Mouse (Mus musculus): Measurements from ENCODE around the gene Slc6a6.
A peak's percentile ranks its signal among the peaks of the same experiment; 100 is the strongest.

The Slc6a6 gene

DNA sequence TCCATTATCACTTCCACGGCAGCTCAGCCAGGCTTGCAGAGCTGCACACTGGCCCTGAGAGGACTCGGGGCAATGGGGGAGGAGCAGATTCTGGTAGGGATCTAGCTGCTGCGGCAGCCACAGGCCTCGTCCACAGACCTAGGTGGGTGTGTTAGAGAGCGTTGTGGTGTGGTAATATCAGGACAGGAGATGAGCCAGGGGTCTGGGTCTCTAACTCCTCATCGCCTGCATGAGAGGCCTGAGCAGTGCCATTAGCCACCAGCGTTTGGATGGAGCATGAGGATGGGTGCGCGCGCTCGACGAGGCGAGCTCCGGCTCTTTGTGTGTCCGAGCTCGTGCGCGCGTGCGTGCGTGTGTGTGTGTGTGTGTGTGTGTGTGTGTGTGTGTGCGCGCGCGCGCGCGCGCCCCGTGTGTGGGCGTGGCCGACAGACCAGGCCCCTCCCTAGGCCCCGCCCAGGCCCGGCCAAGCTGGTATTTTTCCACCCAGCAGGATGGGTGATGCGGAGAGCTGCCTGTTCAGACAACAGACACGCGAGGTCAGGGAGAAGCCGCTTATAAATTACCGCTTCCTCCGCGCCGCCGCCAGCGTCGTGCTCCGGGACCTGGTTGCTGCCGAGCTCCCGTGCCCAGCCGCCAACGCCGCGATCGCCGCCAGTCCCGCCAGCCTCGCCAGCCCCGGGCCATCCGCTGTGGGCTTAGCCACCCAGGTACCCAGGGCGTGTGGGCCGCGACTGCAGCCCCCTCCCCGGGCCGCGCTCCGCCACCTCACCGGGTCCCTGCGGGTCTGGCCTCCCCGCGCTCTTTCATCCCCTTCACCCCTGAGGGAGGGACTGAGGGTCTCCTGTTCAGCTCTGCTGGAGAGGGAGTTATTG is at the start of gene Slc6a6:
Gene Slc6a6, plus strand, starts transcription at position 452 of the 872 bp plus-strand sequence.
- peak; percentile 92 for DNase-seq (ENCODE audit: low spot score)

- no peak for DNase-seq (ENCODE audit: low spot score)
Observed at GRCm38 (mm10) chr6:91634417-91634816, 49.4 kb upstream of the Slc6a6 start.

DNA sequence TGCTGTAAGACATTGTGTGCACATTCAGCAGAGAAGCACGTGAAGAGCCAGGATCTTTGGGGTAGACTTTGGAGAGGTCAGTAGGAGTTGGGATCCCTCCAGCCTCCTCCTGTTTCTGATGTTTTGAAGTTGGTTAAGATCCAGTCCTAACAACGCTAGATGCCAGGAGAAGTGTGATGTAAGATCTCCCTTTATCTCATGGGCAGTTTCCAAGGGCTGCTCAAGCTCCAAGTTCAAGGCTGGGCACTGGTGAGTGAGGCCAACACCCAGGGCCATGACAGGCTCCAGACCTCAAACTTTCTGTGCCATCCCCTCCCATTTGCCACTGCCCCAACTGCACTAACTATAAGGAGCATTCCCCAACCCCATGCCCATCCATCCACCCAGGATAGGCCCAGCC is 49.0 kb upstream of the Slc6a6 start:
- no peak for DNase-seq (ENCODE audit: low spot score)

DNA sequence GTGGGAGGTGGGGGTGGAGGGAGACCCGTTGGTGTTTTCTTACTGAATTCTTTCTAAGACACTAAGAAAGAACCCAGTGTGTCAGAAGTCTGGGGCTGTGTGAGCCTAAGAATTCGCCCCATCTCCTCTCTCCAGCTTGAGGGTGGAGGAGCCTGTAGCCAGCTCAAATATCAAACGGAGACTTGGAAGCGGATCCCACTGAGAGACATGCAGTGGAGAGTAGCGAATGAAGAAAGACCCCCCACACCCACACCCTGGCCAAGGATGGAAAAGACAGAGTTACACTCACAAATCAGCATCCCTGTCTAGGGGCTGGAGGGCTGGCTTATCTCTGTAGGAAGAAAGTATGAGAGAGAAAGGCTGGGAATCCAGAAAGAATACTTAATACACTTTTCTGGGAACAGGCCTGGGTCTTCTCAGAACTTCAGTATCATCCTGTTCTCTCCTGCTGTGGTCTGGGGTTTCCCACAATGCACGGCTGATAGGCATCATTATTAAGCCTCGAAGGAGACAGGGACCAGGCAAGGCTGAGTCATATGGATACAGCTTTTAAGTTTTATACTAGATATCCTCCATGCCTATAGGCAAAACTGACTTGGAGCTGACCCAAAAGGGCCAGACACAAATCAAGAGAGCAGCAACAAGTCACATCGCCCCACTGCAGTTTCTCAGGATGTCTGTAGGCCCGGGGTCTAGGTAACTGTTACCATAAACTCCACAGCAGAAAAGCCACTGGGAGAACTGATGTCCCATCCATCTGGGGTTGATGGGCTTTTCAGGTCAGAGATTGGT is 45.5 kb upstream of the Slc6a6 start:
- no peak for DNase-seq (ENCODE audit: low spot score)

DNA sequence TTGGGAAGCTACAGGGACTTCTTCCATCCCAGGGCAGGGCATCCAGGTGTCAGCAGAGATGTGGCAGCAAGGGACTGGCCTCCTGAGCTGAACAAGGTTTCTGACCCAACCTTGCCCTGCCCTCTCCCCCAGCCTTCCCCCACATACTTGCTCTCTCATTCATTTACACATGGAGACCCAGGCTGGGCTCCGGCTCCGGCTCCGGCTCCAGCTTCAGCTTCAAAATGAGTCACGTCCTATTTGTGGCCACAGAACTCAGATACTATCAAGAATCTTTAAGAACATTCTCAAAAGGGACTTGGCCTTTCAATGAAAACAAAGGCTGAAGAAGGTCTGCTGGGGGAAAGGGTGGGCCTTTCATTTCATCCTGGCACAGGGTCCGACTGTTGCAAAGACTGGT is 40.8 kb upstream of the Slc6a6 start:
- peak; percentile 54 for DNase-seq (ENCODE audit: low spot score)

DNA sequence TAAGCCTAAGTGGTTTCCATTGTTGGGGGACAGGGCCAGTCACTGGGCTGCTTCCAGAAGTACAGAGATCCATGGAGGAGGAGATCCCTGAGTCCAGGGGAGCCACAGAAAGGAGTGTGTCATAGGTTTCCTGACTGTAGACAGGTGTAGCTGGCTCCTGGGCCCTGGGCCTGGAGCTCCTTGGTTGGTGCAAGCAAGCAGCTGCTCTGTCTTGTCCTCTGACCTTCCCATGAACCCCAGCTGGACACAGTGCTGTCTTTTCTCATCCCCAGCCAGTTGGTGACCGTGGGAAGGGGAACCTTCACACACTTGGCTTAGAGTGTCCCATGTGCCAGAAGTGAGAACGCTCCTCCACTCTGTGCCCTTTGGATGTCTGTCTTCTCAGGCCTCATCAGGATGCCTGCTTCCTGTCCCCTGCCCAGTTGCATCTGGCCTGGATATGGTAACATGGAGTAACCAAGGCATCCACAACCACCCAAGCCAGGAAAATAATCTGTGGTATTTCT is 40.4 kb upstream of the Slc6a6 start:
- DNase-seq (ENCODE audit: low spot score), result peak; percentile 17

GRCm38 (mm10) chr6:91646019-91646418 is 37.8 kb upstream of the Slc6a6 start:
- DNase-seq (ENCODE audit: low spot score), result no peak

GRCm38 (mm10) chr6:91646822-91647221 is 37.0 kb upstream of the Slc6a6 start:
- DNase-seq (ENCODE audit: low spot score), result no peak

DNA sequence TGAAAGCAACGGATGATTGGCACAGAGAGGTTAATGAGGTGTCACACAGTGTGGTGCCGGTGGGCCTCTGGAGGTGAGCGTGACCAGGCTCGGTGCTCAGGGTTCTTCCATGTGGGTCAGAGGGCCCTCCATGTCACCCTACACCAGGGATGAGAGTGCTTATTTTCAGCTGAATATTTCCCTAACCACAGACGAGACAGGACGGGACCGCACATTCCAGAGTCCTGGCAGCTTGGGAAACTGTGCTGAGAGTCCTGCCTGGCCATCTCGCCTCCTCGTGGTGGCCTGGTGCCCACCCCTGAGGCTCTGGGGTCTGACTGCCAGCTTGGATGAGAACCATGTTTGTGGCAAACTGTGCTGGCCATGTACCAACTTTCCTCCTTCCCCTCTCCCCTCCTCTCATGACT is 36.5 kb upstream of the Slc6a6 start:
- no peak for DNase-seq (ENCODE audit: low spot score)

DNA sequence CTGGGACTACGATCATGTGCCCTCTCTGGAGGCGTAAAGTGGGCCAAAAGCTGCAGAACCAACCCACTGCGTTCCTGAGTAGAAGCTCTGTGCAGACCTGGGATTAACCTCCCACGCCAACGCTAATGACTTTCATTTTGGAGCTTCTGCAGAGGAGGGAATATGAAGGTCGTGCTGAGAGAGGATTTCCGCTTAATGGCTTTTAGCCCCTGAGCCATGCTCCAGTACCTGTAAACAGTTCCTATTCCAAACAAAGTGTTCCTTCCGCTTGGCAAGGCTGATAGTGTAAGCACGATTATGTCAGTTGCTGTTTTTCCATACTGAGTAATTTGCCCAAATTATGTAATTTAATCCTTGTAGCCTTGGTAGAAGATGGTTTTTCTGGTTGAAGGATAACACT is 33.6 kb upstream of the Slc6a6 start:
- DNase-seq (ENCODE audit: low spot score), result no peak

GRCm38 (mm10) chr6:91652296-91652695 is 31.6 kb upstream of the Slc6a6 start:
- DNase-seq (ENCODE audit: low spot score), result peak; percentile 59

DNA sequence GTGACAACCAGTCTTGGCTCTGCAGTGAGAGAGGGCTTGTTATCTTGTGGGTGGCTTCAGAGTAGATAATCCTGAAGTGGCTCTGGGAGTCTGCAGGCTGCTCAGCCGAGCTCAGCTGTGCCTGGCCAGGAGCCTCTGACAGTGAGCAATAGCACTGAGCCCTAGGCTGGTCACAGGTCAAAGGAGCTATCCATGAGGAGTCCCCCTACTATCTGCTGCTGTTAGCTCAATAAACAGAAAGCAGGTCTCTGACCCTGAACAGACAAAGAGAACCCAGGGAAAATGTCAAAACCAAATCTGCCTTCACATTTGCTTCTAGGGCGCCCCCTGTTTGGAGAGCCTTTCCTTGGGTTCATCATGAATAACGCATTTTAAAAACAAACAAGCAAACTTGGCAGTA is 28.6 kb upstream of the Slc6a6 start:
- no peak for DNase-seq (ENCODE audit: low spot score)

DNA sequence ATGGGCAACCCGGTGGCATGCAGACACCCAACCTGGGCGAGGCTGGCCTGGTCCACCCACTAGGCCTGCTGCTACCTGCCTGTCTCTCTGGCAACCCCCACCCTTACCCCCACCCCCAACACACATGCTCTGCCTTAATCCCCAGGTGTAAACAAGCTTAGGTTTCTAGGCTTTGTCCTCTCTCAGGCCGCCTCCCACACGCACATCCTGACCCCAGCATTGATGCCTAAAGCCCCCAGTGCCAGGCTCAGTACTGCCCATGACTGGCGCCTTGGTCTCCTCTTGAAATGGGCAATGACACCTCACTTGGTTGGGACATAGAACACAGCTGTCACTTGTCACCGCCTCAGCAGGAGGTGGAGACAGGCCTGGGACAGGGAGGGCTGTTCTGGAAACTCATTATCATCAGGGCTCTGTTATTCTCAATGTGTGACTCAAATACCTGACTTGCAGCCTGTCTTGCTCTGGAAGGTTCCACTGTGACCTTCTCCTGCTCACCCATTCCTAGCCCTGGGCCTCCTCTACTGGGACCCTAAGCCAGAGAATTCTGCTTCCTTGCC is 27.9 kb upstream of the Slc6a6 start:
- DNase-seq (ENCODE audit: low spot score), result peak; percentile 22

- no peak for DNase-seq (ENCODE audit: low spot score)
Observed at GRCm38 (mm10) chr6:91658288-91658687, 25.6 kb upstream of the Slc6a6 start.

GRCm38 (mm10) chr6:91659841-91660509 is 23.9 kb upstream of the Slc6a6 start:
- peak; percentile 31 for DNase-seq (ENCODE audit: low spot score)

DNA sequence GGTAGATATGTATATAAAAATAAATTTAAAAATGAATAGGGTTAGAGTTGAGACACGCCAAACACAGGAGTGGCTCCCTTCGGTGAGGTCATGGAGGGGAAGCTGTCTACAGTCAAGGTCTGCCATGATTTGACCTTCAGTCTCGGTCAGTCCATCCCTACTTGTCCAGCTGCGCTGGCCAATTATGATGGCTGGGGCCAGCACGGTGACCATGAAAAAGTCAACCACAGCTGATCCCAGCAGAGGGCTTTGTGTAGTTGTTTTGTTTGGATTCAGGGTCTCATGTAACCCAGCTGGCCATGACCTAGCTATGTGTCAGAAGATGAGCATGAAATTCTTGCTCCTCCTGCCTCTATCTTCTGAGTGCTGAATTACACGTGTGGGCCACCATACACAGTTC is 21.6 kb upstream of the Slc6a6 start:
- no peak for DNase-seq (ENCODE audit: low spot score)

GRCm38 (mm10) chr6:91663616-91664015 is 20.2 kb upstream of the Slc6a6 start:
- DNase-seq (ENCODE audit: low spot score), result no peak

DNA sequence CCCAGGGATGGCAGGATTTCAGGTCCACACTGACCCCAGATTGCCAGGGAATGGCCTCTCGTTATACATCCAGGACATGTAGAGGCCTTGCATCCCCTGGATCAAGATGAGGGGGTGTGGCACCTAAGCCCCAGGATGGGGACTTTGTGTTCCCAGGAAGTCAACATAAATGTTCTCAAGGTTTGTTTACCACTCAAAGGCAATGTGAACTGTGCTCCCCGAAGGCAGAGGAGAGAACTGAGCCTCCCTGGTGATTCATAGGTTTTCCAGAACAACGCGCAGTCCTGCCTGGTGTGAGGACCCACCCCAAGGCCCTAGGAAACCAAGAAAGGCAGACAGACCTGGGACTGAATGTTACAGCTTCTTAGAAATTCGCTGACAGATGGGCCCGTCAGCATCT is 18.6 kb upstream of the Slc6a6 start:
- DNase-seq (ENCODE audit: low spot score), result no peak

DNA sequence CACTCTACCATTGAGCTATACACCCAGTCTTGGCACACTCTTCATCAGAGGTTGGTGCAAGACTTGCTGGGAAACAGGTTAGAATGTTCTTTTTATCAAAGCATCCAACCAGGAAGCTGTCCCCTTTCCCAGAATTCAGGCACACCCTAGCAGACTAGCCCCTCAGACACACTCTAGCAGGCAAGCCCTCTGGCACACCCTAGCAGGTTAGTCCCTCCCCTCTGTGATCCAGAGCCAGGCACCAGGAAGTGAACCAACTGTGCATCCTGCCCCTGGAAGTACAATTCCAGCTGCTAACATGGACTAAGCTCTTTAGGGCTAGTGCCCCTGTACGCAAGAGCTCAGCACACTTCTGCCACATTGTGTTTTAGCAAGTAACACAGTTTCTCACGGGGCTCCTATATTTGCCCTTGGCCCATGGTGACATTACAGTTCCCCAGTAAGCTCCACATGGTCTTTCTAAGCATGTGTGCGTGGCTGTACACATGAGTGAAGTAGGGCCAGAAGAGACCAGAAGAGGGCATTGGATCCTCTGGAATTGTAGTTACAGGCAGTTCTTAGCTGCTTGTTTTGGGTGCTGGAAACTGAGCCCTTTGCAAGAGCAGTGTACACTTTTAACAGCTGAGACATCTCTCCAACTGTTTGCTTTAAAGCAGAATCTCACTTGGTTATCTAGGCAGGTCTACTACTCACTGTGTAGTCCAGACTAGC is 17.7 kb upstream of the Slc6a6 start:
- no peak for DNase-seq (ENCODE audit: low spot score)

GRCm38 (mm10) chr6:91667141-91667540 is 16.7 kb upstream of the Slc6a6 start:
- DNase-seq (ENCODE audit: low spot score), result no peak

GRCm38 (mm10) chr6:91668276-91668675 is 15.6 kb upstream of the Slc6a6 start:
- DNase-seq (ENCODE audit: low spot score), result no peak

Data from urinary bladder, postnatal 14 days (tissue).